Mouse (Mus musculus): ENCODE measurements around the gene Irf5.
"Not testable (repeated sequence)": the region's sequence is repeated elsewhere in the genome, so short reads cannot be mapped to it uniquely, and the experiment has no call there.

DNA sequence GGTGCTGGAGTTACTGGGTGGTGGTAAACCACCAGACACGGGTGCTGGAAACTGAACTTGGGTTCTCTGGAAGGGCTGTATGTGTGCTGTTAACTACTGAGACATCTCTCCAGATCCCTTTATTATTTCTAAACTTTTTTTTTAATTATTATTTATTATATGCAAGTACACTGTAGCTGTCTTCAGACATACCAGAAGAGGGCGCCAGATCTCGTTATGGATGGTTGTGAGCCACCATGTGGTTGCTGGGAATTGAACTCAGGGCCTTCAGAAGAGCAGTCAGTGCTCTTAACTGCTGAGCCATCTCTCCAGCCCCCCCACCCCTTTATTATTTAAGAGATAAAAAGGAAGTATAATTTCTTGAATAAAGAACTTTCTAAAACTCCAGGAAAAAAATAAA lies 50.0 kb downstream of the Irf5 start:
- peak; percentile 32 for TF ChIP-seq CTCF (IDR thresholded peaks at IDR 0.05; ENCODE audit: low read depth)
- TF ChIP-seq EP300 (optimal IDR thresholded peaks at IDR 0.05), result not testable (repeated sequence)
